Comparison of ENCODE assay signal across 34 mouse cellular contexts in the genomic region with DNA sequence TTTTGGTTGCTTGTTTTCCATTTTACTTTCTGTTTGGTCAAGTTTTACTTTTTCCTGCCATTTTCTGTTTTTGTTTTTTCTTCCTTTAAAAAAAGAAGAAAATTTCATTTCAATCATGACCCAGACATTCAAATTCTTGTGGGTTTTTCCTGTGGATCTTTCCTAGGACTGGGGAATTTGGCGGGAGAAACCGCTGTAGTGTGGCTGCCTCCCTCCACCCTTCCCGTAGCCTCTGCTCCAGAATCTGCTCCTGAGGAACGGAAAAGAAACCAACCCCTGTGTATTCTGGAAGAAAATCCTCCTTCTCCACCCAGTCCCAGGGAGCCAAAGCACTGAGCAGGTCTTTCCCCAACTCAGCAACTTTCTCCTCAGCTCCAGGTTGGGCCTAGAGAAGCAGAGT. TPM values are rescaled to one million over a fixed set of nuclear protein-coding genes. Genes with fewer than 3 reads are reported as not detected.
A peak's percentile ranks its signal among the peaks of the same experiment; 100 is the strongest.
DNase-seq lines count a peak whose midpoint lies in the region; ATAC-seq and TF ChIP-seq lines count a peak whose summit lies in the region.
"Had no signal": no experiment of that assay in that cellular context is flagged by ENCODE, and none has a peak within 500 bp of the region (broad histone marks: within the 10 kb centered on the region; RNA-seq: fewer than 3 reads in every experiment).

No protein-coding gene starts in this region.

- H3K9me3 ChIP-seq in ES-Bruce4 (replicated peaks; ENCODE audit: control insufficient read depth, insufficient read depth, low read length, poor library complexity, severe bottlenecking), result no peaks in the 10 kb centered on the region
- no peaks in the 10 kb centered on the region for H3K9me3 ChIP-seq in hindbrain, postnatal 0 days (ENCODE audit: low read length)
- H3K9me3 ChIP-seq: embryonic facial prominence, embryonic 12.5 days; forebrain, embryonic 10.5 days; G1E; hindbrain, embryonic 10.5 days; hindbrain, embryonic 13.5 days had no signal

- no peaks in the 10 kb centered on the region for H3K27me3 ChIP-seq in ES-Bruce4 (ENCODE audit: control insufficient read depth, insufficient read depth, low read length, poor library complexity, severe bottlenecking)
- H3K27me3 ChIP-seq in hindbrain, postnatal 0 days (ENCODE audit: insufficient read depth, low read length), result no peaks in the 10 kb centered on the region
- H3K27me3 ChIP-seq: embryonic facial prominence, embryonic 12.5 days; hindbrain, embryonic 13.5 days had no signal

- TF ChIP-seq CTCF in ES-Bruce4 (IDR thresholded peaks at IDR 0.05; ENCODE audit: low read depth, low read length), result no peak
- no peak for TF ChIP-seq CTCF in embryonic fibroblast, embryonic 13.5 days (IDR thresholded peaks at IDR 0.05; ENCODE audit: borderline replicate concordance, insufficient read depth, low read length)
- TF ChIP-seq CTCF in hindbrain, postnatal 0 days (IDR thresholded peaks at IDR 0.05; ENCODE audit: low read depth), result no peak
- no peak for TF ChIP-seq CTCF in layer of hippocampus, adult 2 months (conservative IDR thresholded peaks at IDR 0.05)

- TF ChIP-seq POLR2A in ES-Bruce4 (IDR thresholded peaks at IDR 0.05; ENCODE audit: insufficient read depth, low read length), result no peak
- no peak for TF ChIP-seq POLR2A in embryonic fibroblast, embryonic 13.5 days (IDR thresholded peaks at IDR 0.05; ENCODE audit: low read depth, low read length)

- H3K4me3 ChIP-seq in ES-Bruce4 (ENCODE audit: low read depth, low read length), result peak overlapping the region; percentile 29; the same call in 1 of the 2 replicates
- H3K4me3 ChIP-seq in brown adipose tissue, adult 24 weeks (ENCODE audit: insufficient read depth, low read depth, low read length), result no peak overlapping the region
- no peak overlapping the region for H3K4me3 ChIP-seq in embryonic fibroblast, embryonic 13.5 days (ENCODE audit: insufficient read depth, low read length)
- no peak overlapping the region for H3K4me3 ChIP-seq in hindbrain, postnatal 0 days (ENCODE audit: low read length)
- no peak overlapping the region for H3K4me3 ChIP-seq in layer of hippocampus, adult 2 months
- H3K4me3 ChIP-seq: embryonic facial prominence, embryonic 12.5 days; erythroblast, embryonic 14.5 days; forebrain, embryonic 10.5 days; hindbrain, embryonic 10.5 days; hindbrain, embryonic 13.5 days had no signal

- no peak overlapping the region for H3K9ac ChIP-seq in ES-Bruce4 (ENCODE audit: low read depth, poor library complexity, severe bottlenecking)
- H3K9ac ChIP-seq in hindbrain, postnatal 0 days (replicated peaks; ENCODE audit: low read length), result no peak overlapping the region
- H3K9ac ChIP-seq: embryonic facial prominence, embryonic 12.5 days; forebrain, postnatal 0 days; hindbrain, embryonic 13.5 days had no signal

- no peak overlapping the region for H3K27ac ChIP-seq in ES-Bruce4 (ENCODE audit: insufficient read depth, low read length)
- peak overlapping the region; percentile 60 for H3K27ac ChIP-seq in brown adipose tissue, adult 24 weeks (replicated peaks; ENCODE audit: low read depth, low read length)
- peak overlapping the region; percentile 86 for H3K27ac ChIP-seq in embryonic fibroblast, embryonic 13.5 days (ENCODE audit: insufficient read depth, low read length)
- H3K27ac ChIP-seq in hindbrain, postnatal 0 days, result no peak overlapping the region
- H3K27ac ChIP-seq in layer of hippocampus, adult 2 months, result no peak overlapping the region
- H3K27ac ChIP-seq: embryonic facial prominence, embryonic 12.5 days; forebrain, embryonic 10.5 days; hindbrain, embryonic 10.5 days; hindbrain, embryonic 13.5 days had no signal

- ATAC-seq in hindbrain, postnatal 0 days, result no peak
- ATAC-seq: forebrain, embryonic 14.5 days; forebrain, postnatal 0 days; hindbrain, embryonic 16.5 days; inflammation-experienced regulatory T-cells, adult 6 months; intestine, embryonic 16.5 days had no signal

- no peak overlapping the region for H3K4me2 ChIP-seq in hindbrain, postnatal 0 days (ENCODE audit: low read depth, low read length)
- H3K4me2 ChIP-seq: embryonic facial prominence, embryonic 12.5 days; heart, embryonic 11.5 days; hindbrain, embryonic 13.5 days had no signal

- TF ChIP-seq EP300 in ES-Bruce4 (IDR thresholded peaks at IDR 0.05; ENCODE audit: insufficient read depth, low read depth, low read length), result no peak

- DNase-seq in heart, adult 11 months, result peak; percentile 82
- no peak for DNase-seq in heart, postnatal 4 days
- no peak for DNase-seq in hindbrain, postnatal 0 days (ENCODE audit: low spot score)
- DNase-seq in layer of hippocampus, adult 2 months (ENCODE audit: low spot score in 2 of 2), result no peak
- no peak for DNase-seq in kidney, adult 11 months
- DNase-seq: adrenal gland, adult 8-10 months; adrenal gland, postnatal 25 days; cerebellum, adult 18-20 months; cerebellum, adult 9-10 months; cerebellum, postnatal 14 days; forebrain, postnatal 0 days; gastrocnemius, postnatal 10 days; gastrocnemius, postnatal 36 days; kidney, adult 2 months had no signal

- H3K36me3 ChIP-seq in ES-Bruce4 (ENCODE audit: control insufficient read depth, insufficient read depth, low read length, poor library complexity, severe bottlenecking), result no peaks in the 10 kb centered on the region
- no peaks in the 10 kb centered on the region for H3K36me3 ChIP-seq in hindbrain, postnatal 0 days (ENCODE audit: insufficient read depth, low read length)
- H3K36me3 ChIP-seq: embryonic facial prominence, embryonic 12.5 days; forebrain, embryonic 10.5 days; hindbrain, embryonic 10.5 days; hindbrain, embryonic 13.5 days had no signal

- WGBS in hindbrain, postnatal 0 days, result 77% methylated on average over 4 of the region's 4 CpGs

- no peaks in the 10 kb centered on the region for H3K4me1 ChIP-seq in ES-Bruce4 (ENCODE audit: control insufficient read depth, insufficient read depth, low read length)
- no peaks in the 10 kb centered on the region for H3K4me1 ChIP-seq in brown adipose tissue, adult 24 weeks (ENCODE audit: control insufficient read depth, insufficient read depth, insufficient read length, low read length)
- peaks cover 10% of the 10 kb centered on the region for H3K4me1 ChIP-seq in embryonic fibroblast, embryonic 13.5 days (ENCODE audit: control insufficient read depth, insufficient read depth, low read length)
- H3K4me1 ChIP-seq in hindbrain, postnatal 0 days (ENCODE audit: insufficient read depth, low read length), result no peaks in the 10 kb centered on the region

RNA-seq across cellular contexts. Expression of a gene that starts 1.9 kb away (rescaled TPM):
- total RNA-seq in heart, postnatal 4 days (2021), result 10 to 100 TPM; 27.4 to 27.7 TPM
- 26.2 and 26.3 TPM in 2 replicates for polyA plus RNA-seq in ES-Bruce4 (2011; ENCODE audit: insufficient read depth, insufficient read length, low read depth, missing spikeins)
- 9.6 and 14.9 TPM in 2 replicates for polyA plus RNA-seq in brown adipose tissue, adult 24 weeks (2012; ENCODE audit: insufficient read depth, insufficient read length, missing spikeins)
- 25.2 and 33.5 TPM in 2 replicates for polyA plus RNA-seq in embryonic fibroblast, embryonic 13.5 days (2011; ENCODE audit: insufficient read length, low read depth, missing spikeins)
- 22.0 and 33.5 TPM in 2 replicates for total RNA-seq in hindbrain, postnatal 0 days (2014; rRNA removed)
- polyA plus RNA-seq in hindbrain, postnatal 0 days (2015; fragmentation: Nextera tagmentation; extraction: Ambion mirVana), result 62.8 and 63.7 TPM in 2 replicates
- total RNA-seq in layer of hippocampus, adult 2 months (2021), result 10 to 100 TPM in 1 of 2 experiments, 1 to 10 TPM in 1; 8.1 to 11.1 TPM

RNA-seq across cellular contexts. Expression of a gene that starts 22.6 kb away (rescaled TPM):
- total RNA-seq in heart, postnatal 4 days (2021), result 100 to 1,000 TPM; 286 to 313 TPM
- polyA plus RNA-seq in ES-Bruce4 (2011; ENCODE audit: insufficient read depth, insufficient read length, low read depth, missing spikeins), result 67.3 and 77.7 TPM in 2 replicates
- 67.1 and 108 TPM in 2 replicates for polyA plus RNA-seq in brown adipose tissue, adult 24 weeks (2012; ENCODE audit: insufficient read depth, insufficient read length, missing spikeins)
- 6,335 and 6,763 TPM in 2 replicates for polyA plus RNA-seq in embryonic fibroblast, embryonic 13.5 days (2011; ENCODE audit: insufficient read length, low read depth, missing spikeins)
- 51.9 and 68.9 TPM in 2 replicates for total RNA-seq in hindbrain, postnatal 0 days (2014; rRNA removed)
- polyA plus RNA-seq in hindbrain, postnatal 0 days (2015; fragmentation: Nextera tagmentation; extraction: Ambion mirVana), result 17.9 and 23.7 TPM in 2 replicates
- total RNA-seq in layer of hippocampus, adult 2 months (2021), result 10 to 100 TPM; 15.9 to 19.3 TPM
- total RNA-seq: G1E; granulocyte monocyte progenitor cell, adult 5-6 weeks had no signal
- polyA plus RNA-seq: G1E had no signal

RNA-seq across cellular contexts. Expression of a gene that starts 25.6 kb away (rescaled TPM):
- total RNA-seq in heart, postnatal 4 days (2021), result not detected
- polyA plus RNA-seq in ES-Bruce4 (2011; ENCODE audit: insufficient read depth, insufficient read length, low read depth, missing spikeins), result not detected in 2 replicates
- polyA plus RNA-seq in brown adipose tissue, adult 24 weeks (2012; ENCODE audit: insufficient read depth, insufficient read length, missing spikeins), result not detected in 2 replicates
- not detected in 2 replicates for polyA plus RNA-seq in embryonic fibroblast, embryonic 13.5 days (2011; ENCODE audit: insufficient read length, low read depth, missing spikeins)
- not detected in 2 replicates for total RNA-seq in hindbrain, postnatal 0 days (2014; rRNA removed)
- not detected in 2 replicates for polyA plus RNA-seq in hindbrain, postnatal 0 days (2015; fragmentation: Nextera tagmentation; extraction: Ambion mirVana)
- total RNA-seq in layer of hippocampus, adult 2 months (2021), result not detected
- total RNA-seq: adrenal gland, postnatal 25 days; forebrain, postnatal 0 days; G1E; gastrocnemius, postnatal 10 days; gastrocnemius, postnatal 36 days; granulocyte monocyte progenitor cell, adult 5-6 weeks; heart, adult 8-10 months; heart, postnatal 25 days had no signal
- polyA plus RNA-seq: embryonic facial prominence, embryonic 12.5 days; erythroblast, embryonic 14.5 days; forebrain, embryonic 10.5 days; forebrain, embryonic 14.5 days; forebrain, postnatal 0 days; frontal cortex, adult 2 months; G1E; heart, embryonic 11.5 days; heart, embryonic 14.5 days; heart, postnatal 0 days; hindbrain, embryonic 13.5 days; hindbrain, embryonic 16.5 days; inflammation-experienced regulatory T-cells, adult 6 months; intestine, embryonic 16.5 days; kidney, adult 2 months had no signal

RNA-seq across cellular contexts. Expression of a gene that starts 42.1 kb away (rescaled TPM):
- total RNA-seq in heart, postnatal 4 days (2021), result under 1 TPM; 0.12 to 0.32 TPM
- polyA plus RNA-seq in ES-Bruce4 (2011; ENCODE audit: insufficient read depth, insufficient read length, low read depth, missing spikeins), result 0.31 TPM in 1 of 2 replicates, not detected in the other
- not detected in 2 replicates for polyA plus RNA-seq in brown adipose tissue, adult 24 weeks (2012; ENCODE audit: insufficient read depth, insufficient read length, missing spikeins)
- polyA plus RNA-seq in embryonic fibroblast, embryonic 13.5 days (2011; ENCODE audit: insufficient read length, low read depth, missing spikeins), result not detected in 2 replicates
- total RNA-seq in hindbrain, postnatal 0 days (2014; rRNA removed), result 40.9 and 44.0 TPM in 2 replicates
- 8.1 and 8.2 TPM in 2 replicates for polyA plus RNA-seq in hindbrain, postnatal 0 days (2015; fragmentation: Nextera tagmentation; extraction: Ambion mirVana)
- total RNA-seq in layer of hippocampus, adult 2 months (2021), result 100 to 1,000 TPM; 156 to 158 TPM
- total RNA-seq: G1E; granulocyte monocyte progenitor cell, adult 5-6 weeks had no signal
- polyA plus RNA-seq: erythroblast, embryonic 14.5 days; G1E; inflammation-experienced regulatory T-cells, adult 6 months had no signal

RNA-seq across cellular contexts. Expression of a gene that starts 49.9 kb away (rescaled TPM):
- total RNA-seq in heart, postnatal 4 days (2021), result not detected
- polyA plus RNA-seq in ES-Bruce4 (2011; ENCODE audit: insufficient read depth, insufficient read length, low read depth, missing spikeins), result 0.12 TPM in 1 of 2 replicates, not detected in the other
- polyA plus RNA-seq in brown adipose tissue, adult 24 weeks (2012; ENCODE audit: insufficient read depth, insufficient read length, missing spikeins), result not detected in 2 replicates
- not detected in 2 replicates for polyA plus RNA-seq in embryonic fibroblast, embryonic 13.5 days (2011; ENCODE audit: insufficient read length, low read depth, missing spikeins)
- total RNA-seq in hindbrain, postnatal 0 days (2014; rRNA removed), result 4.5 TPM in 2 replicates
- 1.0 and 1.2 TPM in 2 replicates for polyA plus RNA-seq in hindbrain, postnatal 0 days (2015; fragmentation: Nextera tagmentation; extraction: Ambion mirVana)
- 1 to 10 TPM; 2.8 TPM for total RNA-seq in layer of hippocampus, adult 2 months (2021)
- total RNA-seq: G1E; granulocyte monocyte progenitor cell, adult 5-6 weeks; heart, adult 8-10 months; heart, postnatal 25 days had no signal
- polyA plus RNA-seq: erythroblast, embryonic 14.5 days; G1E; heart, embryonic 14.5 days; heart, postnatal 0 days had no signal

Comparison
In these comparisons a context has a peak if more than half of its experiments do, and no peak if none do; other contexts are left out.
1. H3K27ac ChIP-seq: peak in brown adipose tissue, adult 24 weeks (single experiment) and embryonic fibroblast, embryonic 13.5 days (single experiment); none in ES-Bruce4 (single experiment), hindbrain, postnatal 0 days (single experiment) and layer of hippocampus, adult 2 months (single experiment).
2. RNA of a gene that starts 22.6 kb away (polyA plus RNA-seq): 6,335 to 6,763 TPM in embryonic fibroblast, embryonic 13.5 days; 67.1 to 108 TPM in brown adipose tissue, adult 24 weeks, 67.3 to 77.7 TPM in ES-Bruce4 and 17.9 to 23.7 TPM in hindbrain, postnatal 0 days; every median in the first group is over 10 times any median in the second.